Mouse (Mus musculus) frontal cortex, adult (tissue): ENCODE measurements around the gene Slc39a9.

Experiments used
- ATAC-seq: cut with Nextera tagmentation; 2 replicates; pipeline ENCODE4 v1.9.2; 2017; ENCODE audit warnings: mild to moderate bottlenecking, moderate library complexity, mixed read lengths; ENCODE audit not compliant: low TSS enrichment

Gene Slc39a9

GRCm38 (mm10) chr12:80643693-80644505, at the start of gene Slc39a9, which contains the start of gene Erh:
Gene Slc39a9 (plus strand): TSS chr12:80643883.
Gene Erh (minus strand): TSS chr12:80644341.
- peak; percentile 98 for ATAC-seq

DNA sequence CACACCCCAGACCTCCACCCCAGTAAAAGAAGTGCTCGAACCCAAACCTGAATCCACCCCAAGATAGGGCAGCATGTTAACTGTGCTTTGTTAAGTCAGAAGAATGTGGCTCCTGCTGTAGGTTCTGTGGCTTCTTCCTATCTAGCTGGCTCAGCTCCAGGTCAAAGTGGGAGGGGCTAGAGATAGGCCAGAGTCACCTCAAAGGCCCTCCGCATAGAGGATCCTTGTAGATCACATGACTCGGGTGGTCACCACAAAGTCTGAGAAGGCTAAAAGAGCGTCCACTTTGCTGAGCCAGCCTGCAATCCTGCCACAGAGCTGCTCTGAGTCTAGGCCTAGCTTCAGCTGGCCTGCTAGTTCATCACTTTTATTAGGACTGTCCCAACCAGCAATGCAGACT, 49.5 kb upstream of the Slc39a9 start:
- ATAC-seq, result no peak

- ATAC-seq, result no peak
Observed at GRCm38 (mm10) chr12:80594781-80595180, 48.9 kb upstream of the Slc39a9 start.

GRCm38 (mm10) chr12:80595566-80595965, 48.1 kb upstream of the Slc39a9 start:
- ATAC-seq, result no peak

DNA sequence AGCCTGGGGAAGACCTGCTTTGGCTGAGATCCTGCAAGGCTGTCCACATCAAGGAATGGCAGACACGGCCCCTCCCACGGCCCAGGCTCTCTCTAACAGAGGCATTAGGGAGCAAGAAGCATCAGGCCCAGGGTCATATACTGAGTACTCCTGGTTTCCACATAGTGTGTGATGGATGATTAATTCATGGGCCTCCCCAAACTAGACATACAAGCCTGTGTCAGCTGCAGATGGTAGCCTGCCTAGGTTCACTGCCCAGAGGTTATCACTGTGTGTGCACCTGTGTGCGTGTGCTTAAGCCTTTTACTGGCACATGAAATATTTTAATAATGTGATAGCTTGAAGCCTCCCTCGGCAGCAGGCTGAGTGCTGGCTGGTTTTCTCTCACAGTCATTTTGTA, 47.7 kb upstream of the Slc39a9 start:
- no peak for ATAC-seq

DNA sequence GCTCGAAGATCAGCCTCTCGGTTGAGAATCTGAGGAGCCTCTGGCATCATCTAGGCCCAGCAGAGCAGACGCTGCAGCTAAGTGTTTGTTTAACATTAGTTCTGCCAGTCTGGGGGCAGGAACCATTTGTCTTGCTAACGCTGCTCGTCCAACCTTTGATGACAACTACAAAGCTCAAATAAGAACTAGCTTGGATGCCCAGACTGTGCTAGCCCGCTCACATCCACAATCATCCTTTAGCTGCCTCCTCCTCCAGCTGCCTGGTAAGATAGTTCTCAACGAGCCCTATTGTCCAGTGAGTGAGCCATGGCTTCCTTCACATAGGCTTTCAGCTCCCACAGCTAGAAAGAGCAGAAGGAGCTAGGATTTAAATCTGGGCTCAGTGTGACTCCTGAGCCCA, 45.4 kb upstream of the Slc39a9 start:
- 0 out of 2 replicates have a peak, but pooled peaks have one; percentile 13 for ATAC-seq

- ATAC-seq, result 0 out of 2 replicates have a peak, but pooled peaks have one; percentile 39
Observed at GRCm38 (mm10) chr12:80598756-80599155, 44.9 kb upstream of the Slc39a9 start.

DNA sequence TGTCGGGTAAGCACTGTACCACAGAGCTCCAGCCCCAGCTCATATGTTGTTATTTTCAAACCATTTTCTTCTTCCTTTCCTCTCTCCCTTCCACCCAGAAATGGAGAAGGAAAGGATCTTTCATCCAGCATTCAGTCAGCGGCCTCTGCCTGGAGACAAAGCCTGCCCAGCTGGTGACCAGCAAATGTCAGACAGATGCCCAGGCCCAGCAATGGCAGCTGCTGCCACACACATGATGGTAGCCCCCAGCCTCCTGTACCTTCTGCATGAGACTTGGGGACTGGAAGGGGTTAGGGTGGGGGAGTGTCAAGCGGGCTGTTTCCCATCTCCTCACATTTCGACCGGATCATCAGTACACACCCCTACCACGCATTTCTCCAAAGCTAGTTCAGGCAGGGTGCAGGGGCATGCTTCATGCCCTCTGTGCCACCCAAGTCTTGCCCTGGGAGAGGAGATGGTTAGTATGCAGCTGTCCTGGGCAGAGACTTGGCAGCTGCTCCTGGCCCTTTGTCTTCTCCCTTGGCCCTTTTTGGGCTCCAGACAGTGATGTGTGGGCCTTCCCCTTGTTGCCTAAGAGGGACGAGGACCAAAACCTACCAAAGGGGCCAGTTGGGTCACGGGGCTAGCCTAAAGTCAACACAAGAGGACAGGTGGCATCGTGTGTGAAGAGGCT, 42.0 kb upstream of the Slc39a9 start:
- ATAC-seq, result no peak

DNA sequence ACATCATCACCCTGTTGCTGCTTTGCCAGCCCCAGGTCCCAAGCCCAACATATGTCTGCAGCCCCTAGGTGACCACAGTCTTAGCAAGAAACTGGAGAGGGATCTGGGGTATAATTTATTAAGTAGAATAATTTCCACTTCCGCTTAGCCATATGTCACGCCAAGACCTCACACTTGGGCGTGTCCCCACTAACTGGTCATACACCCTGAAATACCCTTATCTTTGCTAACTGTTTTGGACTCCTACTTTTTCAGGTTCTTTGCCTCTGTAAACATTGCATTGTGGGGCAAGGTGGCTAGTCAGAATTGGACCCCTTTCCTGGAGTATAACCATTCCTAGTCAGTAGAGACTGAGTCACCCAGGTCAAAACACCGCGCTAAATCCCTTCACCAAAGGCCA, 41.3 kb upstream of the Slc39a9 start:
- ATAC-seq, result no peak

- no peak for ATAC-seq
Observed at GRCm38 (mm10) chr12:80603566-80603965, 40.1 kb upstream of the Slc39a9 start.

DNA sequence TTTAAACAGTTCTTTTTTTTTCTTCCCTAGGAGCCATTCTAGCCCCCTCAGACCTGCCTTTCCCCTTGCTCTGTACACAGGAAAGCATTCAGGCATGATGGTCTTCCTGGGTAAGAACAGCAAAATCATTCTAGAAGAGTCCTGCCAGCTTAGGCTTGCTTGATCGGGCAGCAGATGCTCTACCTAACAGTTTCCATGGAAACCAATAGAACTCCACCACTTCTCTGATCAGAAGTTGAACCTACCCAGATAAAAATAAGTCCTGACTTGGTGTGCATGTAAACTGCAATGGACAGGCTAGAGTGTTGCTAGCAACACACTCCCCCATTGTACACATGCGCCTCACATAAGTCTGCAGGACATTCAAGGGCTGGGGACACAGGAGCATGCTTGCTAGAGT, 39.5 kb upstream of the Slc39a9 start:
- ATAC-seq, result peak; percentile 82

DNA sequence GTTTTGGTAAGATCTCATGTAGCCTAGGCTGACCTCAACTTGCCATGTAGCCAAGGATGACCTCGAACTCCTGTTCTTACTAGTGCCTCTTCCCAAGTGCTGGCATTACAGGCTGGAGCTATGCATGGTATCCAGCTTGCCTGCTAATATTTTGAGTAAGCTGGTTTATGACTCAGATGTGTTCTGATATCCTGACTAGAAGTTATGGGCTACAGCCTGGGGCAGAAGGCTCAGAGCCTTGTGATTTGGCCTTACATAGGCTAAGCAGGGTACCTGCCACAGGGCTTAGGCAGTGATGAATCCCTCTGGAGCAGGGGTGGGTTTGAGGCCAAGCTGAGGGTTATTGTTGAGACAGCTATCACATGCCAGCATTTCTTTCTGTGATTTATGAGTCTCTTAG, 35.1 kb upstream of the Slc39a9 start:
- ATAC-seq, result no peak

DNA sequence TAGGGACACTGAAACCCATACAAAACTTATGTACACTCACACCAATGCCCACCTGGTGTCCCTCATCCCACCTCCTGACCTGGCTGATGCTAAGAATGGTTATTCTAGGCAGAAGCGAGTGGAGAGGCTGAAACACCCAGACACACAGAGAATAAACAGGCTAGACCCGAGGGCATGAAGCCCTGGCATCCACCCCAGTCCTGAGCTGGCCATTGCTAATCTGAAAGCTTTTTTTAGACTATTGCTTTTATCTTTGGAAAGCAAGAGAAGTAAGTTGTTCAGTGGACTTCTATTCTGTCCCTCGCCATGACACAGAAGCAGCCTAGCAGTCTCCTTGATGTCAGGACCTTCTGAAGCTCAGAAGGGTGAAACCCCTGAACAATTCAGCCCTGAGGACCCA, 33.8 kb upstream of the Slc39a9 start:
- no peak for ATAC-seq

DNA sequence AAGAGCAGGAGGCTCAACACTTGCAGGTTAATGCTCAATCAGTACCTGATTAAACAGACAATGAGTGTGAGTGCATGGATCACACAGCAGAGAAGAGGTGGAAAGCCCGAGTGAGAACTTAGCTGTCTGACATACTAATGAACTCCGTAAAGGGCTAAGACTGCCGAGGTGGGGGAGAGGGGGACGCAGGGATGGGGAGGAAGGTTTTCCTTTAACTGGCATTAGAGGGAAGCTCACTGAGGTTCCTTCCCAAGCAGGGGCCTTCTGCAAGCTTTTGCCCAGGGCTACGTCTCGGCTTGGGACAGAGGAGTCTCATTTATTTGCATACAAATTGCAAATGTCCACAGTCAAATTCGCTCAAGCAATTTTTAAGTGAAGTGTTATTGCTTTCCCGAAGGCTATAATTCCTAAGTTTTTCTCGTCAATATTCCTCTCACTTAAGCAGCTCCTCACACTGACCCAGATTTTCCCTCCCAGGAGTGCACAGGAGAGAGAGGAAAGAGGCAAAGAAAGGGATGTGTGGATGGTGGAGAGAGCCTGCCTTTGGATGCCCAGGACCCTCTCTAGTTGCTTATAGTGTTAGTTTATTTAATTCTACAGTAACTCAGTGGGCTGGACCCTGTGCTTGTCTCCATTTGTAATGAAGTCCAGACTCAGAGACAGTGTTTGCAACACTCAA, 31.4 kb upstream of the Slc39a9 start:
- ATAC-seq, result no peak

GRCm38 (mm10) chr12:80615371-80616257, 28.1 kb upstream of the Slc39a9 start:
- no peak for ATAC-seq

GRCm38 (mm10) chr12:80620501-80620900, 23.2 kb upstream of the Slc39a9 start:
- no peak for ATAC-seq

DNA sequence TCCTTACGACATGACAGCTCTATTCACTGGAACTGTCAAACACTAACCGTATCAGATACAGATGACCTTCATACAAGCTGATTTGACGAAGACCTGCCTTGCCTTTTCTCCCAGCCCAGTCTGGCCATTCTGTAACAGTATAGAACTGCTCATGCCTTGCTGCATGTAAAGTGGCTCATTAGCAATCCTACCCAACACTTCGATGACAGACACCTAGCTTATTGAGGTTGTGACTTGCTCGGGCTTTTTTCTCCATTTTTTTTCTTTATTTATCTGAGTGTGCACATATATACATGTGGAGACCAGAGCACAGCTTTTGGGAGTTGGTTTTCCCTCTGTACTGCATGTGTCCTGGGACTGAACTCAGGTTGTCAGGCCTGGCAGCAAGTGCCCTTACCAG, 11.9 kb upstream of the Slc39a9 start:
- ATAC-seq, result no peak

- ATAC-seq, result peak; percentile 29
Observed at GRCm38 (mm10) chr12:80642725-80643692, 674 bp upstream of the Slc39a9 start.

GRCm38 (mm10) chr12:80644506-80644868, 804 bp downstream of the Slc39a9 start:
- no peak for ATAC-seq

DNA sequence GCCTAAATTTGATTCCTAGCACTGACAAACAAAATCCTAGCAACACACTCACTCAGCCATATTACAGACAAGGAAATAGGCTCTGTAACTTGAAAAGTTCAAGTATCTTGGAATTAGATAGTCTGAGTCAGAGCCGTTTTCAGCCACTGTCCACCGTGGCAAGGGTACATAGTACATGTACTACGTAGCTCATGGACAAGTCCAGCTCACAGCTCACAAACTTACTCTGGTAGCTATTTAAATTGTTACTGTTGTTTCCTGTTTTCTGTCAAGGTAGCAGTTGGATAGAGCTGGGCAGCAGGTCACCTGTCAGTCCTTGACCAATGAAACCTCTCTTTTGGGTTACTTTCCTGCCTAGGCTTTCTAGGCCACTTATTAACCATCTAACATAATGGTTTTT, 2.7 kb downstream of the Slc39a9 start:
- no peak for ATAC-seq
